Mouse (Mus musculus): ENCODE results near the gene Ppbp.

Ppbp gene

GRCm38 (mm10) chr5:90768218-90768617, at the start of gene Ppbp:
Gene Ppbp, plus strand, starts transcription at chr5:90768518.
- no peak for DNase-seq (ENCODE audit: low spot score in 2 of 2)

DNA sequence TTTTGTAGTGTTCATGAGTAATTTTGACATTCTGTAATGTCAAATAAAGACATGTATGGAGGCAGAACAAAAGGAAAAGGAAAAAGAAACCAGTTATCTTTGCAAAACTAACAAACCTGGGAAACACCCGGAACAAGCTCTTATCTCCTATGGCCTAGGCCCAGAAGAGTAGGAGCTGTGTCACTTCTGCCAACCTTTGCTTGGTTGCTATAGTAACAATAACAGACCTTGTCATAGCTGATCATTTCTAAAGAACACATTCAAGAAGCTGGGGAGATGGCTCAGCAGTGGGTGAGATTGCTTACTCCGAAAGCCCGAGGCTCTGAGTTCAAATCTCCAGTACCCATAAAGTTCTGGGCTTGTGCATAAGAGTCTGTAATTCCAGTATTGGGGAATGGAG, 45.7 kb upstream of the Ppbp start:
- no peak for DNase-seq (ENCODE audit: low spot score in 2 of 2)

DNA sequence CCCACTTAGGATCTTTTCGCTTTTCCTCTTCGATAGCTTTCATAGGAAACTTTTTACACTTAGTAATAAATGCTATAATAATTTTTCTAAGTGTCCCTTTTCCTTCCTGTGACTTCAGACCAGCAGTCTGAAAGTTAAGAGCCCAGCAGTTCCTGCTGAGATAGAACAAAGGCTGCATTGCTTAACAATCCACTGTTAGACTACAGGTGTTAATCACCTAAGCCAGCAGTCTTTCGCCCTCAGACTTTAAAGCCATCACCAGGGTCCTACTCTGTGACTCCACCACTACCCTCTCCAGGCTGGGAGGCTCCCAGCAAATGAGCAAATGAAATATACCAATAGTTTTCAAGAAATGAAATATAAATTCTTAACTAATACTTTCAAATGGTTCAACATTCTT, 40.1 kb upstream of the Ppbp start:
- DNase-seq (ENCODE audit: low spot score in 2 of 2): no peak

DNA sequence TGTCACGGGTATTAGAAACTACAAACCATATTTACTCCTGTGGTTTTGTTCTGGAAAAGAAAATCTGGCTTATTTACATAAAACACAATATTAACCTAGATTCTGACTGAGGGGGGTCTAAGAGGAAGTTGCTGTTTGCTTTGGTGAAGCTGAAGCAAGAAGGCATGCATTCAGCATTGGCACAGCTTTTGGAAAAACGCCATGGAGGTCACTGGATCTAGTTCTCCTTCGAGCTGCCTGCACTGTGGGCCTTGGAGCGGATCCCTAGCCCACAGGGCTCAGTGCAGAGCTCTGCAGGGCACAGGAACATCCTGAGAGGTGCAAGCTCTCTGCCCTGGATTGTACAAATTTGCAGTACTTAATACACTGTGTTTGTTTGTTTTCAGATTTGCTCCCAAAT, 36.8 kb upstream of the Ppbp start:
- no peak for DNase-seq (ENCODE audit: low spot score in 2 of 2)

GRCm38 (mm10) chr5:90742029-90742428, 26.3 kb upstream of the Ppbp start:
- DNase-seq (ENCODE audit: low spot score in 2 of 2): no peak

DNA sequence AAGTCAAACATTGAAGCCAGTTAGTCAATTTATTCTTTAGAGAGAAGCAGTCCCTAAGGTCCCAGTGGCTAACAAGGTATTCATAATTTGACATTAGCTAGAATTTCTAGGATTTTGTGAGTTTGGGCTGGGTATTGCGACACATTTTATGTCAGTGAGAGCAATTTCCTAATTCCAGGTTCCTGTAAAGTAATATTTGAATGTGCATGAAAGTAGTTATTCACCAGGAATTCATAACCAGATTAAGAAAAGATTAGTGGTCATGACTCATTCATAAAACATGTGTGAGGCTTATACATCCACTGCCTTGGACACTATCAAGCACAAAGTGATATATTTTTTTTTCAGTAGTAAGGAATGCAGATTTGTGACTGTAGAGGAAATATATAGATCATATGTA, 14.4 kb upstream of the Ppbp start:
- no peak for DNase-seq (ENCODE audit: low spot score in 2 of 2)

- DNase-seq (ENCODE audit: low spot score in 2 of 2): no peak
Observed at GRCm38 (mm10) chr5:90758020-90758605, 10.2 kb upstream of the Ppbp start.

DNA sequence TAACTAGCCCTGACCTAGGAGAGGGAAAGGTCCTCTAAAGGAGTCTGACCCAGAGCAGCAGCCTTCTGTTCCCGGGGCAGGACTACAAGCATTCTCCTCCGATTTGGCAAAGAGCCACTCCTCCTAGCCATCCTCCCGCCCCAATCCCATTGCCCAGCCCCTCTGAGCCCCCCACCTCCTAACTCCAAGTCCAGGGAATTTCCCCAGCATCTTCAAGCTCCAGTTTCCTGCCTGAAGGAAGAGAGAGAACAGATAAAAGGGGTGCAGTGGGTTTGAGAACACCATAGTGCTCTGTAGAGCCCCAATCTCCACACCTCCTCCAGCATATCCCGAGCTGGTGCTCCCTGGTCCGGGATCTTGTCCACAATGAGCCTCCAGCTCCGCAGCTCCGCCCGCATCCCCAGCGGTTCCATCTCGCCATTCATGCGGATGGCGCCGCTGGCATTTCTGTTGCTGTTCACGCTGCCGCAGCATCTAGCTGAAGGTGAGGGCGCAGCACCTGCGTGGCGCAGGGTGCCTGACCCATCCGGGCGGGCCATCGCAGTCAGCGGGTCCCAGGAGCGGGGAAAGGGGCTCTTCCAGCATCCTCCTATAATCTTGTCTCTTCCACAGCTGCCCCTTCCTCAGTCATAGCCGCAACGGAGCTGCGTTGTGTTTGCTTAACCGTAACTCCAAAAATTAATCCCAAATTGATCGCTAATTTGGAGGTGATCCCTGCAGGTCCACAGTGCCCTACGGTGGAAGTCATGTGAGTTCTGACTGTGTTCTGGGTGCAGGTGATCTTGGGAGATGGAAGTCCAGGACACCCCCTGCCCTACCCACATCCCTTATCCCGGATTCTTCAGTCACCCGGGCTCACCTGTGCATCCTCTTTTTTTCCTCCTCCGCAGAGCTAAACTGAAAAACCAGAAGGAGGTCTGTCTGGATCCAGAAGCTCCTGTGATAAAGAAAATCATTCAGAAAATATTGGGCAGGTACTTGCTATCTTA, 8.9 kb upstream of the Ppbp start, which contains the start of gene Cxcl5:
Cxcl5 (plus strand) TSS at position 284 of the 989 bp plus-strand sequence.
- DNase-seq (ENCODE audit: low spot score in 2 of 2): no peak

DNA sequence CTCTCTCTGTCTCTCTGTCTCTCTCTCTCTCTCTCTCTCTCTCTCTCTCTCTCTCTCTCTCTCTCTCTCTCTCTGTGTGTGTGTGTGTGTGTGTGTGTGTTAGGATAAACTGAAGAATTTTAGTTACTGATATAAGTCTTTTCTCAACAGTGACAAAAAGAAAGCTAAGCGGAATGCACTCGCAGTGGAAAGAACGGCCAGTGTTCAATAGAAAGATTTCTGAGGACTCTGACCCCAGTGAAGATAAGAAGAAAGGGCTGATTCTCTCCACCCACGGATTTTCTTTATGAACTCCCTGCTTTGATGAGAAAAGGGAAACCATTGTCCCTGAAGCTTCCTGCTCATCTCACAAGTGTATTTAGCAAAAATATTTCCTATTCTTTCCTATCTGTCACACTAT, 8.0 kb upstream of the Ppbp start:
- no peak for DNase-seq (ENCODE audit: low spot score in 2 of 2)

DNA sequence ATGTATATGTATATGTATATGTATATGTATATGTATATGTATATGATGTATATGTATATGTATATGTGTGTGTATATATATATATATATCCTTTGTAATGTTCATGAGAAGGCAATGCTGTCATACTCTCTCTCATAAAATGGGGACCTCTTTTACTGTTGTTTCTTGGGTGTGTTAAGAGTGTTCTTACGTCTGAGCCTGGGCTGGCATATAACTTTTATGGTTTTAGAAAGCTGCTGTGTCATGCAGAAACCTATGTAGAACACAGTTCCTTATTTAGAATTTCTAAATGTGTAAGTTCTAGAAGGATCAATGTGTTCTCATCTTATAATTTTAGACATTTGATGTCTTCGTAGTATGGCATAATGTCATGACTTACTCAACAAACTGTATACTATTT, 7.5 kb upstream of the Ppbp start:
- no peak for DNase-seq (ENCODE audit: low spot score in 2 of 2)

DNA sequence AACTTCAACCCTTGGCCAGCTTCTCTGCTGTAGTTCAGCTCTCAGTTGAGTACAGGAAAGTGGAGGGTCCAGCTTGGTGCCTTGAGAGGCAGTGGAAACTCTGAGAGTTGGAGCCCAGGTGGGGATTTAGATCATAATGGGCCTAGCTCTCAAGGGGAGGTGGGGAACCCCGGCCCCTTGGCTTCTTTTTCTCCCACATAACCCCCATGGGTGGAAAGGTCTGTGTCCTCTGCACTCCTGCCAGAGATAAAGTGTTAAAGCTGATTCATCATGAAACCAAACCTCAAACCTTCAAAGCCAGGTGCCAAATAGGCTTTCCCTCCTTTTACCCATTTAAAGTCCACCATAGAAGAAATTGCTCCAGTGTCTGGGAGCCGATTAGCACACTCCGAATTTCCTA, 6.5 kb upstream of the Ppbp start:
- no peak for DNase-seq (ENCODE audit: low spot score in 2 of 2)

- DNase-seq (ENCODE audit: low spot score in 2 of 2): no peak
Observed at GRCm38 (mm10) chr5:90763912-90764665, 4.2 kb upstream of the Ppbp start.

GRCm38 (mm10) chr5:90765821-90766606, 2.3 kb upstream of the Ppbp start:
- DNase-seq (ENCODE audit: low spot score in 2 of 2): no peak

DNA sequence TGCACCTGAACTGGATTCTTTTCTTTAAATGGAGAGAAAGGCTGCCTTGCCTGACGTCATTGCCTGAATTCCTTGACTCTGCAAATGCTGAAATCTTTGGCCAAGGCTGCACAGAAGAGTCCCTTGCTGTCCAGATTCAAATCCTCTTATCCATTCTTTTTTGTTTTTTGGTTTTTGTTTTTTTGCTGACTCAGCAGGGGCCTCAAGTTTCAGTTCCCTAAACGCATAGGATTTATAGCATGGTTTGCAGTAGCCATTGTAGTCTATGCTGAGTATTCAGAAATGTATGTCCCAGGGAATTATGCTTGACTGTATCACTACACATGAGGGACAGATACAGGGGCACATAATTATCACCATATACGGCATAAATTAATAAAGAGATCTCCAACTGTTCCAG, 3.1 kb downstream of the Ppbp start:
- DNase-seq (ENCODE audit: low spot score in 2 of 2): no peak

GRCm38 (mm10) chr5:90771880-90772653, 3.7 kb downstream of the Ppbp start, which contains the start of gene Pf4:
Gene Pf4, plus strand, starts transcription at chr5:90772435.
- DNase-seq (ENCODE audit: low spot score in 2 of 2): no peak

GRCm38 (mm10) chr5:90775562-90775961, 7.2 kb downstream of the Ppbp start:
- no peak for DNase-seq (ENCODE audit: low spot score in 2 of 2)

DNA sequence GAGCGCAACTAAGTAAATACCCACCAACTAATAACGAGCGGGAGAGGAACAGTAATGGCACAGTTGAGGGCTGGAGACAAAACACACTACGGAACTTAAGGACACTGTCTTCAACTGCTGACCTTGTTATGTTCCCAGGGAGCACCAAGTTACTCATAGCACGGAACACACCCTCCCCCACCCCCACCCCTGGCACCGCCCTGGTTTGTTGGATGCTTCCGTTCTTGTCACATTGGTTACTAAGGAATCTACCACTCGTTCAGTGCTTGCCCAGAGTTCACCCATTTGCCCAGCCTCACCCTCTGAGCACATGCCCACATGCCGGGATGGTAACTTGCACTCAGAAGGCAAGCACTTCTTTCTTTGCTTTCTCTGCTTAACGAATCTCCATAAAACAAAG, 9.3 kb downstream of the Ppbp start:
- DNase-seq (ENCODE audit: low spot score in 2 of 2): no peak

GRCm38 (mm10) chr5:90778856-90779255, 10.5 kb downstream of the Ppbp start:
- no peak for DNase-seq (ENCODE audit: low spot score in 2 of 2)

- DNase-seq (ENCODE audit: low spot score in 2 of 2): no peak
Observed at GRCm38 (mm10) chr5:90783697-90784096, 15.4 kb downstream of the Ppbp start.

DNA sequence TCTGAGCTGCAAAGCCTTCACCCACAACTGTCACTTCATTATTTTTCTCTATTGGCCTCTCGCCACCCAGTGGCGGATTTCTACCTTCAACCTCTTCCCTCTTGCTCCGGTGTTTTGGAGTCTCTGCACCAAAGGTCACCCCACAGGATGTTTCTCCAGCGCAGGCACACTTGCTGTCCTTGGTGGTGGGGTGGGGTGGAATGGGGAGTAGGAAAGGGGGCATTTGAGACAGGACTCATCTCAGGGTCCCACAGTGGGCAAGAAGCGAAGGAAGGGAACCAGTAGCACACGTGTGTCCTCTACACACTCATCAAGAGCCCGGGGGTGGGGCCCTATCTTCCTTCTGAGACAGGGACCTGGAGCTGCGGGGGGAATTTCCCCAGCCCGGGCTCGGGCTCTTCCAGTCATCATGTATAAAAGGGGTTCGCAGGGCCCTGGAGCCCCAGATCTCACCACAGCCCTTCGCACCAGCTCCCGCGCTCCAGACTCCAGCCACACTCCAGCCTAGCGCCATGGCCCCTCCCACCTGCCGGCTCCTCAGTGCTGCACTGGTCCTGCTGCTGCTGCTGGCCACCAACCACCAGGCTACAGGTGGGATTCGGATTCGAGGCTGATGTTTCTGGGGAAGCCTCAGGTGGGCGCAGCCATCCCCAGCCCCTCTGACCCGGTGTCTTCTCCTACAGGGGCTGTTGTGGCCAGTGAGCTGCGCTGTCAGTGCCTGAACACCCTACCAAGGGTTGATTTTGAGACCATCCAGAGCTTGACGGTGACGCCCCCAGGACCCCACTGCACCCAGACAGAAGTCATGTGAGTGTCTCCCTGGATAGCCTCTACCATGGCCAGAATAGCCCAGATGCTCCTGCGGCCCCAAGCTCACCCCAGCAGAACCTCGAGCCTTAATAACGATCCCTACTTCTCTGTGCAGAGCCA, 17.6 kb downstream of the Ppbp start, which contains the start of gene Cxcl3:
Cxcl3 (plus strand) TSS at position 445 of the 930 bp plus-strand sequence.
- no peak for DNase-seq (ENCODE audit: low spot score in 2 of 2)

Measured in spleen, postnatal 14 days (tissue).